1 mouse cellular context compared by ENCODE assay signal in genomic region chr14:61137410-61137809, GRCm38 (mm10).
TF ChIP-seq lines count a peak whose summit lies in the region.

No protein-coding gene starts in this region.

TF ChIP-seq in CH12.LX, 34 proteins besides CTCF, POLR2A, EP300 and RAD21 (continued from another document):
- TF ChIP-seq PAX5 (IDR thresholded peaks at IDR 0.05; ENCODE audit: low read length) (no peak), SIN3A (IDR thresholded peaks at IDR 0.05; ENCODE audit: low read length) (no peak), ZMIZ1 (IDR thresholded peaks at IDR 0.05; ENCODE audit: low read depth, low read length) (no peak), TBP (conservative IDR thresholded peaks at IDR 0.05; ENCODE audit: low read depth, low read length) (no peak)
